In genomic region chr10:45446625-45447024, GRCm38 (mm10) we compare ENCODE assay signal across 11 mouse cellular contexts. TPM values are rescaled to one million over a fixed set of nuclear protein-coding genes. Genes with fewer than 3 reads are reported as not detected.
DNase-seq lines count a peak whose midpoint lies in the region; ATAC-seq and TF ChIP-seq lines count a peak whose summit lies in the region.
"Had no signal": no experiment of that assay in that cellular context is flagged by ENCODE, and none has a peak within 500 bp of the region (broad histone marks: within the 10 kb centered on the region; RNA-seq: fewer than 3 reads in every experiment).

No protein-coding gene starts in this region.

- peak overlapping the region; percentile 66 for H3K4me2 ChIP-seq in heart, embryonic 13.5 days
- H3K4me2 ChIP-seq in hindbrain, embryonic 13.5 days = peak overlapping the region; percentile 56
- H3K4me2 ChIP-seq in liver, postnatal 0 days (ENCODE audit: low read depth, low read length) = peak overlapping the region; percentile 65

- H3K9ac ChIP-seq in heart, embryonic 13.5 days = peak overlapping the region; percentile 64; the same call in 1 of the 2 replicates
- no peak overlapping the region for H3K9ac ChIP-seq in ES-E14 (ENCODE audit: insufficient read depth, low read depth, low read length, poor library complexity, severe bottlenecking)
- peak overlapping the region; percentile 68; the same call in 1 of the 2 replicates for H3K9ac ChIP-seq in hindbrain, embryonic 13.5 days
- no peak overlapping the region for H3K9ac ChIP-seq in liver, postnatal 0 days (replicated peaks)

- no peak for TF ChIP-seq CTCF in liver, postnatal 0 days (IDR thresholded peaks at IDR 0.05; ENCODE audit: low read depth)

- no peaks in the 10 kb centered on the region for H3K27me3 ChIP-seq in heart, embryonic 13.5 days (replicated peaks)
- no peaks in the 10 kb centered on the region for H3K27me3 ChIP-seq in hindbrain, embryonic 13.5 days
- H3K27me3 ChIP-seq in liver, postnatal 0 days (ENCODE audit: insufficient read depth, low read length) = no peaks in the 10 kb centered on the region

- peaks cover 7% of the 10 kb centered on the region for H3K4me1 ChIP-seq in heart, embryonic 13.5 days
- peaks cover 2 to 12% of the 10 kb centered on the region in 2 experiments; a peak in 3 of 4 replicates for H3K4me1 ChIP-seq in ES-E14 (ENCODE audit: control insufficient read depth in 2 of 2, insufficient read depth in 2 of 2, low read length in 2 of 2, poor library complexity in 1 of 2)
- peaks cover 9% of the 10 kb centered on the region; the same call in 1 of the 2 replicates for H3K4me1 ChIP-seq in hindbrain, embryonic 13.5 days (replicated peaks)
- H3K4me1 ChIP-seq in liver, postnatal 0 days (ENCODE audit: insufficient read depth) = no peaks in the 10 kb centered on the region

- DNase-seq in heart, postnatal 4 days = no peak
- DNase-seq in ES-E14 (ENCODE audit: low read depth, low spot score) = no peak
- DNase-seq in liver, postnatal 0 days = no peak
- DNase-seq in frontal cortex, postnatal 36 days (ENCODE audit: low spot score in 2 of 2) = no peak
- no peak for DNase-seq in cerebellum, adult 11-12 months
- DNase-seq: heart, adult 11 months; thymus, adult 18-20 months had no signal

- H3K36me3 ChIP-seq in heart, embryonic 13.5 days = no peaks in the 10 kb centered on the region
- H3K36me3 ChIP-seq in ES-E14 (ENCODE audit: control insufficient read depth, insufficient read depth, low read length, poor library complexity, severe bottlenecking) = no peaks in the 10 kb centered on the region
- no peaks in the 10 kb centered on the region for H3K36me3 ChIP-seq in hindbrain, embryonic 13.5 days
- no peaks in the 10 kb centered on the region for H3K36me3 ChIP-seq in liver, postnatal 0 days (replicated peaks; ENCODE audit: insufficient read depth, low read length)

- H3K9me3 ChIP-seq in heart, embryonic 13.5 days = no peaks in the 10 kb centered on the region
- no peaks in the 10 kb centered on the region for H3K9me3 ChIP-seq in ES-E14 (ENCODE audit: control insufficient read depth, insufficient read depth, low read depth, low read length)
- H3K9me3 ChIP-seq in hindbrain, embryonic 13.5 days = no peaks in the 10 kb centered on the region
- H3K9me3 ChIP-seq in liver, postnatal 0 days (ENCODE audit: low read length) = no peaks in the 10 kb centered on the region

- TF ChIP-seq EP300 in liver, postnatal 0 days (IDR thresholded peaks at IDR 0.05; ENCODE audit: low read depth) = no peak

- no peak for ATAC-seq in heart, embryonic 13.5 days (ENCODE audit: extremely low read depth, insufficient number of reproducible peaks, low FRiP score, low TSS enrichment)
- no peak for ATAC-seq in hindbrain, embryonic 13.5 days (ENCODE audit: low FRiP score)
- no peak for ATAC-seq in liver, postnatal 0 days
- ATAC-seq in activated CD4-positive, CD25-positive, alpha-beta regulatory T cell, adult 4 months = no peak

- H3K4me3 ChIP-seq in heart, embryonic 13.5 days = peak overlapping the region; percentile 43
- H3K4me3 ChIP-seq in ES-E14 (ENCODE audit: insufficient read depth in 1 of 2, low read depth in 1 of 2, low read length in 2 of 2, poor library complexity in 1 of 2, severe bottlenecking in 1 of 2) = peak overlapping the region in 1 of 2 experiments; percentile 4; a peak in 1 of 4 replicates
- peak overlapping the region; percentile 28 for H3K4me3 ChIP-seq in hindbrain, embryonic 13.5 days
- H3K4me3 ChIP-seq in liver, postnatal 0 days (ENCODE audit: low read depth, low read length) = peak overlapping the region; percentile 33

- in situ Hi-C loops in ES-E14 (cut with MboI; ENCODE audit: low sequenced_read_pairs in 2 of 2, unreplicated experiment in 2 of 2) = no loop called here

- no peak overlapping the region for H3K27ac ChIP-seq in heart, embryonic 13.5 days (replicated peaks)
- peak overlapping the region; percentile 36; the same call in 1 of the 2 replicates for H3K27ac ChIP-seq in ES-E14 (ENCODE audit: insufficient read depth, low read depth, low read length, poor library complexity, severe bottlenecking)
- peak overlapping the region; percentile 87 for H3K27ac ChIP-seq in hindbrain, embryonic 13.5 days
- H3K27ac ChIP-seq in liver, postnatal 0 days (ENCODE audit: low read depth) = no peak overlapping the region
- H3K27ac ChIP-seq: macrophage had no signal

TF ChIP-seq in ES-E14, 5 proteins besides CTCF, POLR2A, EP300 and RAD21:
- no peak for TF ChIP-seq MAFK (IDR thresholded peaks at IDR 0.05; ENCODE audit: insufficient read depth, low read depth, low read length)
- no peak for TF ChIP-seq CHD2 (IDR thresholded peaks at IDR 0.05; ENCODE audit: low read depth, low read length)
- no peak for TF ChIP-seq ZC3H11A (IDR thresholded peaks at IDR 0.05; ENCODE audit: borderline replicate concordance, low read depth, low read length)
- TF ChIP-seq ZNF384 (IDR thresholded peaks at IDR 0.05; ENCODE audit: low read depth, low read length) = no peak
- no peak for TF ChIP-seq HCFC1 (IDR thresholded peaks at IDR 0.05; ENCODE audit: borderline replicate concordance, insufficient read depth, low read length)

RNA-seq across cellular contexts. Expression of gene Lin28b, which starts 39.6 kb away (rescaled TPM):
- 2.9 and 3.5 TPM in 2 replicates for polyA plus RNA-seq in heart, embryonic 13.5 days (2015; fragmentation: Nextera tagmentation; extraction: Ambion mirVana)
- total RNA-seq in heart, postnatal 4 days (2021) = under 1 TPM; 0.74 TPM
- total RNA-seq in ES-E14 (2012; rRNA removed) = 26.9 and 30.1 TPM in 2 replicates
- polyA plus RNA-seq in hindbrain, embryonic 13.5 days (2015; fragmentation: Nextera tagmentation; extraction: Ambion mirVana) = 10.0 and 10.5 TPM in 2 replicates
- polyA plus RNA-seq in liver, postnatal 0 days (2015; fragmentation: Nextera tagmentation; extraction: Ambion mirVana) = 1.2 TPM in 2 replicates
- polyA plus RNA-seq in activated CD4-positive, CD25-positive, alpha-beta regulatory T cell, adult 4 months (2017; shearing (Covaris generic)) = under 1 TPM in 1 of 2 experiments, not detected in 1; 0.10 TPM
- polyA plus RNA-seq: macrophage had no signal

Comparison
In these comparisons a context has a peak if more than half of its experiments do, and no peak if none do; other contexts are left out.
1. H3K27ac ChIP-seq: peak in ES-E14 (single experiment) and hindbrain, embryonic 13.5 days (single experiment); none in heart, embryonic 13.5 days (single experiment) and liver, postnatal 0 days (single experiment).
2. H3K9ac ChIP-seq: peak in heart, embryonic 13.5 days (single experiment) and hindbrain, embryonic 13.5 days (single experiment); none in ES-E14 (single experiment) and liver, postnatal 0 days (single experiment).
3. Peak in every context shown above with its lines, with median percentiles within 50 percentile points of each other: H3K4me2 ChIP-seq.